Mouse (Mus musculus): ENCODE measurements around the gene Nup85.

The Nup85 gene

GRCm38 (mm10) chr11:115582913-115583606, 18.8 kb downstream of the Nup85 start:
- no peak for DNase-seq (ENCODE audit: low spot score)

GRCm38 (mm10) chr11:115584376-115585073, 20.3 kb downstream of the Nup85 start:
- DNase-seq (ENCODE audit: low spot score): no peak

GRCm38 (mm10) chr11:115585573-115586100, 21.4 kb downstream of the Nup85 start:
- DNase-seq (ENCODE audit: low spot score): no peak

- DNase-seq (ENCODE audit: low spot score): no peak
These were observed 22.2 kb downstream of the Nup85 start for GRCm38 (mm10) chr11:115586403-115586802.

GRCm38 (mm10) chr11:115587984-115588383, 23.8 kb downstream of the Nup85 start:
- no peak for DNase-seq (ENCODE audit: low spot score)

GRCm38 (mm10) chr11:115590526-115591075, 26.4 kb downstream of the Nup85 start:
- DNase-seq (ENCODE audit: low spot score): no peak

GRCm38 (mm10) chr11:115595209-115595608, 31.0 kb downstream of the Nup85 start:
- peak; percentile 36 for DNase-seq (ENCODE audit: low spot score)

GRCm38 (mm10) chr11:115598309-115598708, 34.1 kb downstream of the Nup85 start:
- no peak for DNase-seq (ENCODE audit: low spot score)

- DNase-seq (ENCODE audit: low spot score): no peak
These were observed 35.5 kb downstream of the Nup85 start for GRCm38 (mm10) chr11:115599722-115600121.

- no peak for DNase-seq (ENCODE audit: low spot score)
These were observed 36.5 kb downstream of the Nup85 start for GRCm38 (mm10) chr11:115600743-115601142.

- no peak for DNase-seq (ENCODE audit: low spot score)
These were observed 36.9 kb downstream of the Nup85 start for GRCm38 (mm10) chr11:115601174-115601573.

GRCm38 (mm10) chr11:115603128-115603475, 38.9 kb downstream of the Nup85 start:
- no peak for DNase-seq (ENCODE audit: low spot score)

- DNase-seq (ENCODE audit: low spot score): peak; percentile 90
These were observed 39.5 kb downstream of the Nup85 start, which contains the start of the genes Mrps7 and Gga3 for GRCm38 (mm10) chr11:115603476-115604303. Gene Mrps7 (plus strand): TSS chr11:115603925. Gene Gga3 (minus strand): TSS chr11:115604051.

GRCm38 (mm10) chr11:115604304-115604696, 40.1 kb downstream of the Nup85 start:
- no peak for DNase-seq (ENCODE audit: low spot score)

GRCm38 (mm10) chr11:115606733-115607132, 42.5 kb downstream of the Nup85 start:
- DNase-seq (ENCODE audit: low spot score): no peak

- DNase-seq (ENCODE audit: low spot score): peak; percentile 25
These were observed 44.5 kb downstream of the Nup85 start for GRCm38 (mm10) chr11:115608421-115609399.

GRCm38 (mm10) chr11:115609576-115609975, 45.3 kb downstream of the Nup85 start:
- no peak for DNase-seq (ENCODE audit: low spot score)

- no peak for DNase-seq (ENCODE audit: low spot score)
These were observed 46.9 kb downstream of the Nup85 start for GRCm38 (mm10) chr11:115611173-115611572.

- no peak for DNase-seq (ENCODE audit: low spot score)
These were observed 47.8 kb downstream of the Nup85 start for GRCm38 (mm10) chr11:115612059-115612409.

GRCm38 (mm10) chr11:115612410-115613137, 48.3 kb downstream of the Nup85 start, which contains the start of gene Mif4gd:
Gene Mif4gd (minus strand): TSS chr11:115612969.
- DNase-seq (ENCODE audit: low spot score): peak; percentile 86
